Mouse (Mus musculus) retina, adult 2 months (tissue): Measurements from ENCODE around the gene Atxn1.

ENCODE experiments used
- DNase-seq: peaks from one replicate; pipeline ENCODE4 v3.0.0-alpha.2; 2012; ENCODE audit warnings: low read depth, low spot score

Gene Atxn1

GRCm38 (mm10) chr13:45865620-45866019 is 99.2 kb downstream of the Atxn1 start:
- DNase-seq = no peak

- DNase-seq = no peak
Observed at GRCm38 (mm10) chr13:45863779-45864178, 101.0 kb downstream of the Atxn1 start.

DNA sequence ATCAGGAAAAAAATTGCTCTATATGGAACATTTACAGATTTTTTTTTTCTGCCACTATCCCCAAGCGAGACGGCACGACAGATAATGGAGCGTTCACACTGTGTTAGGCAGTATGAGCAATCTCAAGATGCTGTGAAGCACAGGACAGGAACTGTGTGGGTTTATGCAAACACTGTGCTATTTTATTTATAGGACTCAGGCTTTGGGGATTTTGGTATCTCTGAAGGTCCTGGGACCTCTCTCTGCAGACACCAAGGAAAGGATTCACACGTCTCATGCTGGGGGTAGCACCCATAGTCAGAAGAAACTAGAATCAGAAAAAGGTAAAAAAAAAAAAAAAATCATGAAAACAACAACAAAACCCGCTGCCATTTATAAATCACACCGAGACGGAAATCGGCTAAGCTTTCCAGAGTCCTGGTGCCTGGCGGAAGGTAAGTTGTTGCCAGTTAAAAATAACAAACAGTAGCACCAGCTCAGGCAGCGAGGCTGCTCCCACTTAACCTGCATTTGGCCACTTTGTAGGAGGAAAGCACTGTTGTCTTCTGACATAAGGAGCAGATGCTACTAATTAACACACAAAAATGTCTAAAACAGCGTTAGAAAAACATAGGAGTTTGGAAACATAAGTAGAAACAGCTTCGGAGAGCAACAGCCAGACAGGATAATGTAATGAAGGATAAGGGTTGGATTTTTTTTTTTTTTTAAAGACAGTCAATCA is 102.8 kb downstream of the Atxn1 start:
- no peak for DNase-seq

GRCm38 (mm10) chr13:45861098-45861580 is 103.7 kb downstream of the Atxn1 start:
- no peak for DNase-seq

- DNase-seq = no peak
Observed at GRCm38 (mm10) chr13:45859081-45859709, 105.6 kb downstream of the Atxn1 start.

- DNase-seq = no peak
Observed at GRCm38 (mm10) chr13:45857416-45857815, 107.4 kb downstream of the Atxn1 start.

GRCm38 (mm10) chr13:45854531-45854930 is 110.3 kb downstream of the Atxn1 start:
- DNase-seq = no peak

GRCm38 (mm10) chr13:45853691-45854090 is 111.1 kb downstream of the Atxn1 start:
- no peak for DNase-seq

- DNase-seq = no peak
Observed at GRCm38 (mm10) chr13:45852288-45852687, 112.5 kb downstream of the Atxn1 start.

- no peak for DNase-seq
Observed at GRCm38 (mm10) chr13:45851746-45852145, 113.1 kb downstream of the Atxn1 start.

DNA sequence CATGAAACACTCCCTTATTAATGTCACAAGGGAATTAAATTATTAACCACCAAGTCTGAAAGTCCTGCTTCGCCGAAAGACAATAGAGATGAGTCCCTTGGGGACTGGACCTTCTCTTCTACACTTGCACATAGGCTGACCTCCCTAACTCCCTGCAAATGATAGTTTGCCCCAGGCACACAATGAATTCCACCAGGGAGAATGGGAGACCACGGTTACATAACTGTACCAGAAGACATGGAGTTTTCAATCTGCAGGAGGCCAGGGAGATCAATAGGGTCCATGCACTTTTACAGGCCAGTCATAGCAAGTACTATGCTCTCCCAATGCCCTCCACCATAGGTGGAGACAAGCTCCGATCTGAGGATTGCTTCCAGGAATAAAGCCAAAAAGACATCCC is 113.7 kb downstream of the Atxn1 start:
- DNase-seq = no peak

- no peak for DNase-seq
Observed at GRCm38 (mm10) chr13:45850181-45850974, 114.4 kb downstream of the Atxn1 start.

- DNase-seq = no peak
Observed at GRCm38 (mm10) chr13:45849145-45850023, 115.4 kb downstream of the Atxn1 start.

- DNase-seq = no peak
Observed at GRCm38 (mm10) chr13:45842511-45843055, 122.2 kb downstream of the Atxn1 start.

GRCm38 (mm10) chr13:45839901-45840300 is 124.9 kb downstream of the Atxn1 start:
- DNase-seq = no peak

- DNase-seq = no peak
Observed at GRCm38 (mm10) chr13:45837609-45838220, 127.1 kb downstream of the Atxn1 start.

DNA sequence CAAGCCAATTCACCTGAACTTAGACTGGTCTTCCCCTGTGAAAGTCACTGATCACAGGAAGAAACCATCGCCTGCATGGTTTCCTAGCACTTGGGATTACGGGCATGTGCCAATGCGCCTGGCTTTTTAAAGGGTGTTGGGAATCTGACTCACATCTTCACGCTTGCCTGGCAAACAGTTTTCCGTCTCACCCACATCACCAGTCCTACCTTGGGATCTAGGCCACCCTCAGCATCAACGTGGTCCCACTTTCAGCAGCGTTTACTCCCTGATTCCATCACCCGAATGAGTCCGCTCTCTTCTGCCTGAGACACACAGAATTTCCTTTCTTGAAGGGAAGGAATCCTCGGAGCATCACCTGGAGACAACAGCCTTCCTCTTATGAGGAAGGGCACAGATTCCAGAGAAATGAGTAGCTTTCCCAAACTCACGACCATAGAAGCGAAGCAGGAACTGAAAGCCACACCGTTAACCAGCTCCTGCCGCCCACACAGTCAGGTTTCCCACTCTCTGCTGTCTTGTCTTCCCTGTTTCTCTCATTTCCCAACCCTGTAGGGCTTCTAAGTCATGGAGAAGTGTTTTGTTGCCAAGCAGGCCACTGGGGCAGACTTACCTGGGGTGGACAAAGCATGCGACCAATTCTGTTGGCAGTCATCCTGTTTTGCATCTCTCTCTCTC is 128.3 kb downstream of the Atxn1 start:
- no peak for DNase-seq

DNA sequence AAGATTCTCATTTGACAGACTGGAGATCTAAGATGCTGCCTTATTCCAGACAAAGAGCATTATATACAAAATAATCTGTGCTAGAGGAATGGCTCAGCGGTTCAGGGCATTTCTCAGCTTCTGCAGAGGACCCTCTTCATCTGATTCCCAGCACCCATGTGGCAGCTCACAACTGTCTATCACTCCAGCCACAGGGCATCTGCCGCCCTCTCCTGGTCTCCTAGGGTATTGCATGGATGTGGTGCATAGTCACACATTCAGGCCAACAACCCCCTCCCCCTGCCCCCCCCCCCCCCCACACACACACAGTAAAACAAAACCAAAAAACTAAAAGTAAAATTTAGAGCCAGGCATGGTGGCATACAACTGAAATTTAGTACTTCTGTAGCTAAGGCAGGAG is 130.5 kb downstream of the Atxn1 start:
- DNase-seq = no peak

- DNase-seq = no peak
Observed at GRCm38 (mm10) chr13:45832695-45833350, 132.0 kb downstream of the Atxn1 start.
